Mouse (Mus musculus) heart, postnatal 36 days (tissue): ENCODE data around the gene Emcn. TPM values are rescaled to one million over a fixed set of nuclear protein-coding genes. Genes with fewer than 3 reads are reported as not detected.

Source experiments
- DNase-seq, 2 experiments: peaks; one replicate each; pipeline ENCODE4 v3.0.0; 2021 to 2022
- intact Hi-C: fragments of 180-260 bp; cut with DNase I; formaldehyde crosslinking; loops from one replicate; pipeline ENCODE4 v1.15.1; 2025
- total RNA-seq, 2 experiments: library from RNA; stranded (reverse); gene quantifications; 2 replicates each; pipeline ENCODE4 v1.2.3; 2021

Emcn gene
- total RNA-seq, 2 experiments from 2014 or later, result 49.5 to 53.6 TPM

- intact Hi-C loops, result no loop called here
- DNase-seq, result no peak
Measured at GRCm38 (mm10) chr3:137382311-137382710, 41.4 kb downstream of the Emcn start.

GRCm38 (mm10) chr3:137395588-137395987 is 54.7 kb downstream of the Emcn start:
- intact Hi-C loops, result no loop called here
- no peak for DNase-seq

GRCm38 (mm10) chr3:137415451-137416086 is 74.7 kb downstream of the Emcn start:
- intact Hi-C loops, result loop anchor here (5.0 to 10.0 kb wide), 5 partner anchors 171 to 1543 kb away; no protein-coding TSS in a partner anchor
- no peak for DNase-seq

- DNase-seq, result no peak
- intact Hi-C loops, result loop anchor here (1.0 to 10.0 kb wide), 6 partner anchors 174 to 1546 kb away; no protein-coding TSS in a partner anchor
Measured at GRCm38 (mm10) chr3:137418636-137419035, 77.8 kb downstream of the Emcn start.

GRCm38 (mm10) chr3:137429516-137429915 is 88.6 kb downstream of the Emcn start:
- no peak for DNase-seq
- intact Hi-C loops, result no loop called here

- intact Hi-C loops, result no loop called here
- DNase-seq, result no peak
Measured at GRCm38 (mm10) chr3:137464902-137465629, 124.2 kb downstream of the Emcn start.

- intact Hi-C loops, result no loop called here
- DNase-seq, result no peak
Measured at GRCm38 (mm10) chr3:137465953-137466352, 125.1 kb downstream of the Emcn start.

- intact Hi-C loops, result no loop called here
- no peak for DNase-seq
Measured at GRCm38 (mm10) chr3:137466766-137467165, 125.9 kb downstream of the Emcn start.

- no peak for DNase-seq
- intact Hi-C loops, result no loop called here
Measured at GRCm38 (mm10) chr3:137467386-137467785, 126.5 kb downstream of the Emcn start.

- DNase-seq, result no peak
- intact Hi-C loops, result no loop called here
Measured at GRCm38 (mm10) chr3:137472145-137472544, 131.3 kb downstream of the Emcn start.

- no peak for DNase-seq
- intact Hi-C loops, result no loop called here
Measured at GRCm38 (mm10) chr3:137479761-137480339, 139.0 kb downstream of the Emcn start.

GRCm38 (mm10) chr3:137481157-137481556 is 140.3 kb downstream of the Emcn start:
- no peak for DNase-seq
- intact Hi-C loops, result no loop called here
